Mouse (Mus musculus) adipocyte (in vitro differentiated cells): ENCODE results near the gene Ccnk.

Experiments used
- DNase-seq: peaks from one replicate; pipeline ENCODE4 v3.0.0-alpha.2; 2016; ENCODE audit warnings: low spot score

The Ccnk gene

GRCm38 (mm10) chr12:108187541-108188091, 8.2 kb downstream of the Ccnk start:
- peak; percentile 42 for DNase-seq

GRCm38 (mm10) chr12:108193878-108194277, 14.5 kb downstream of the Ccnk start:
- no peak for DNase-seq

DNA sequence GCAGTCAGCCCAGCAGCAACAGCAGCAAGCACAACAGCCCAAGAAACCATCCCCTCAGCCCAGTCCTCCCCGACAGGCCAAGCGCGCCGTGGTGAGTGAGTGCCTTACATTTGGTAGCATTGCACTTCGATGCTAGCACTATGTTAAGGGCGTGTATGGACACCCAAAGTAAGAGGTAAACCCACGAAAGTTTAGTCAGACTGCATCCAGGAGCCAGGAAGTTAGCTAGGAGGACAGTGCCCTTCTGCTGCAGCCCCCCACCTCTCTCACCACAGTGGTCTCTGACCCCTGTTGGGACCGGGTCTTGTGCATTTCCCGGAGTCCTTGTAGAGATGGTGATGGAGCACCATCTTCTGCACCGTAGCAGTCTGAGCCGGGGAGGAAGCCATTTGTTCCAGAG, 16.4 kb downstream of the Ccnk start:
- DNase-seq, result no peak

- no peak for DNase-seq
These were observed 19.1 kb downstream of the Ccnk start for GRCm38 (mm10) chr12:108198447-108198846.

GRCm38 (mm10) chr12:108200094-108200493, 20.7 kb downstream of the Ccnk start:
- DNase-seq, result no peak

DNA sequence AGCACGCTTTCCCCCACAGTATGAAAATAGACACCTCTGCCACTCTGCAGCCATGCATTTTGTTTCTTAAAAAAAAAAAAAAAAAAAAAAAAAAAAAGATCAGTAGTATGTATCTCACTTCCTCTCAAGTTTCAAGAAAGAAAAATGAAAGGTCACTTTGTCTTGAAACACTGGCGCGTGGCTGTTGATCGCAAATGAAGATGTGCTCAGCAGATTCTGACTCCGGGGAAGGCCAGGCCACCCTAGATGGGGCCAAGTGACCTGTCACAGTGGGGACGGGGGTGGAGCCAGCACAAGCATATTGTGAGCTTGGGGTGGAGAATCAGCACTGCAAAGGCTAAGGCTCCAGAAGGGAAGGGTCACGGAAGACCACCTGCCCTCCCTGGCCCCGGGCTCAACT, 24.5 kb downstream of the Ccnk start:
- no peak for DNase-seq

- DNase-seq, result no peak
These were observed 25.6 kb downstream of the Ccnk start for GRCm38 (mm10) chr12:108204978-108205377.

DNA sequence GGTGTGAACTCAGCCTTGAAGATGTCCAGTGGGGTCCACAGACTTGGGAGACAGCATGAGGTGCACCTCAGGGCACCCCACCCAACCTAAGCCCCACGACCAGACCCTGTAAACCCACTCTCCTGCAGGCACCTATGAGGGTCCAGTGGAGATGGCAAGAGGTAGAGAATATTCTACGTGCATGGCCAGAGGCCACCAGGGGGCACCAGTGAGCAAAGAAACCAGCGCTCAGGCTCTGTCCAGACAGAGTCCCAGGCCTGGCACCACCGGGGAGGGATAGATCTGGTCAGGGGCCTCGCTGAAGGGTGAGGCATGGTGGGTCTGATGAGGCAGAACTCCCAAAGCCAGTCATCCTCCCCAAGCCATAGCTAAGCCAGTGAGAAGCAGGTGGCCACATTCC, 27.3 kb downstream of the Ccnk start:
- peak; percentile 77 for DNase-seq

GRCm38 (mm10) chr12:108208216-108208615, 28.8 kb downstream of the Ccnk start:
- no peak for DNase-seq

GRCm38 (mm10) chr12:108208726-108209438, 29.5 kb downstream of the Ccnk start:
- DNase-seq, result peak; percentile 77

GRCm38 (mm10) chr12:108210623-108211022, 31.2 kb downstream of the Ccnk start:
- no peak for DNase-seq

- DNase-seq, result no peak
These were observed 32.7 kb downstream of the Ccnk start for GRCm38 (mm10) chr12:108212071-108212470.

DNA sequence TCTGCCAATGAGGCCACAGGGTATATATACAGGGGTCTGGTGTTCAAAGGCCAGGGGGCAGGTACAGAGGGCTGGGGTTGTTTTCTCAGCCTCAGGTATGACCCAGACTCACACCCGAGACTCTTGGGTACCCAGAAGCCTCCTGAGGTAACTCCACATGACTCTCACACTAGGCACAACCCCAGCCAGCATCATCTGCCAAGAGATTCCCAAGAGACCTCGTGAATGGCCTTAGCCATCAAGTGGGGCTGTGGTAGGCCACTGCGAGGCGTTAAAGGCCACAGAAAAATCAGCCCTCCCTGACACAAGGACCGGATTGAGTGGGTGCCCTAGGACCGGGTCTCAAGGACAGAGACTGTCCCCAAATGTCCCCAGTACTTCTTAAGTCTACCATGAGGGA, 33.1 kb downstream of the Ccnk start:
- DNase-seq, result peak; percentile 40

DNA sequence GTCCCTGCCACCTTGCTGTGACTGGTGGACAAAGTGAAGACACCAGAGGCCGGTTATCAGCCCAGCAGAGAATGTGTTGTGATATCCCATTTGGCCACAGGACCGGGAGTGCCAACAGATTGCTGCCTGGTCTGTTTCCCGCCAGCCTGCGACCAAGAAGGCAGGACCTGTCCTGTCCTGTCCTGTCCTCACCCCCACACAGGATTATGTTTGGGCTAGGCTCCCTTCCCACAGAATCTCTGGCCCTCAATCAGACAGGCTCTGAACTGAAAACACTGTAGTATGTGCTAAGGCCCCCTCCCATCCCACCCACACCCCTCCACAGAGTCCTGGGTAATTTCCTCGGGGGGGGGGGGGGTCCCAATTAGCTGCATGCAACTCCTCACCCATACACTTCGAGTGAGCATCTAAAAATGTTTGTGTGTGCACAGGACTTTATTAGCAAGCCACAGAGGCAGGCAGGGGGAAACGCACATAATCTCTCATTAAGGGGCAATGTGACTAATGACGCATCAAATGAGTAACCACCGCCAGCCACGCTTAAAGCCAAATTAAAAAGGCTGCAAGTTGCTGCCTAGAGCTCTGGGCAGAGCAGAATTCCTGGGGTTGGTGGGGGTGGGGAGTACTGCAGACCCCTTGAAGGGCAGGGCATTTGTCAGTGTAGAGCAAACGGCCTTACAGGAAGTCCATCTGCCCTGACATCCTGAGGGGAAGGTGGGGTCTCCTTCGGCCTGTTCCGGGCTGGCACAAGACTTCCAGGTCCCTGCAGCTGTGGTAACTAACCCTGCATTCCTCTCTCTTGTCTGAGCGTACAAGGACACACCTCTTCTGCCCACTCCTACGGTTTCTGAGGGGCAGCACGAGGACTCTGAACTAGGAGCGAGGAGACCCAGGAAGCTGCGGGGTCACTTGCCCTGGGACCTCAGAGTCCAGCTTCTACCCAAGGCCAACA, 34.0 kb downstream of the Ccnk start:
- no peak for DNase-seq

- no peak for DNase-seq
These were observed 35.7 kb downstream of the Ccnk start for GRCm38 (mm10) chr12:108215090-108215489.

DNA sequence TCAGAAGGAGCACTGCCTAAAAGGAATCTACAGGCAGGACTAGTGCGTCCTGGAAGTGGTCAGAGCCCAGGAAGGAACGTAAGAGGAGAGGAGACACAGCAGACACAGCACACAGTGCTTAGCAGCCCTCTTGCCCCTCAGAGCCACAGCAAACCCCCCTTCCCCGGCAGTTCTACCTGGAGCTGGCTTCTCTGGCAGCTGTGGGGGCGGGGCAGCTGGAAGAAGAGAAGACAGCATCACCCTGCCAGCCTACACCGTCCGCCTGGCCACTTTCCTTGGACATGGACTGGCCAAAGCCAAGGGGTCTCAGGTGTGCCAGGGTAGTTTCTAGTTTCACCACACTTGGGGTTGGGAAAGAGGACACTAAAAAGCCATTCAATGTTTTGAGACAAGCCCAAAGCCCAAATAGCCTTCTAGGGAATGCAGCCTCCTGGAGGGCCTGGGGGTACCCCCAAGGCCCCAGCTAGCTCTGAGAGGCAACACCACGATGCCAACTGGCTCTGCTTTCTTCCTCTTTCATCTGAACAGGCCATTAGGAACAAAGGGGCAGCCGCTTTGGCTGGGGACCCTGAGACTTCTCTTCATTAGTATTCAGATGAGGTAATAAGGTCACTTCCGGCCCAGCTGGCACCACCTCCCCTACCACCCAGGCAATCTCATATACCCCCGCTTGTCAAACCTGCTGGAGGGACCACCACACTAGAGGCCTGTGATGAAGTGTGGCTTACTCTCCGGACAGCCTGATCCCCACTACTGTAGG, 37.4 kb downstream of the Ccnk start:
- no peak for DNase-seq

DNA sequence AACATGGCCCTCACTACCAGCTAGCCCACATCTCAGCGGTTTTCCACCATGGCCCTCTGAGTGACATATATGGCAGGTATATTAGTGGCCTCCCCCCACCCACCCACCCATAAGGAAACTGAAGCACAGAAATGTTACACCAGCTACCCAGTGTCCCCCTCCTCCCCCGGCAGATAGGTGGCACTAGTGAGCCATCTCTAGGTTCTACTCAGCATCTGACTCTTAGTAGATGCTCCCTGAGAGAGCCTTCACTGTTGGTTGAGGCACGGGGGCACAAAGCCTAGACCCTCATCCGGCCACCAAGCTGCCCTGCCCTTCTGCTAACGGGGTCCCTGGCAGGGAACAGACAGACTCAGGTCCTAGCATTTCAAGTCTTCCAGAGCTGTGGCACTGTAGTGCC, 38.2 kb downstream of the Ccnk start:
- DNase-seq, result peak; percentile 58

- no peak for DNase-seq
These were observed 39.8 kb downstream of the Ccnk start for GRCm38 (mm10) chr12:108219163-108219562.

DNA sequence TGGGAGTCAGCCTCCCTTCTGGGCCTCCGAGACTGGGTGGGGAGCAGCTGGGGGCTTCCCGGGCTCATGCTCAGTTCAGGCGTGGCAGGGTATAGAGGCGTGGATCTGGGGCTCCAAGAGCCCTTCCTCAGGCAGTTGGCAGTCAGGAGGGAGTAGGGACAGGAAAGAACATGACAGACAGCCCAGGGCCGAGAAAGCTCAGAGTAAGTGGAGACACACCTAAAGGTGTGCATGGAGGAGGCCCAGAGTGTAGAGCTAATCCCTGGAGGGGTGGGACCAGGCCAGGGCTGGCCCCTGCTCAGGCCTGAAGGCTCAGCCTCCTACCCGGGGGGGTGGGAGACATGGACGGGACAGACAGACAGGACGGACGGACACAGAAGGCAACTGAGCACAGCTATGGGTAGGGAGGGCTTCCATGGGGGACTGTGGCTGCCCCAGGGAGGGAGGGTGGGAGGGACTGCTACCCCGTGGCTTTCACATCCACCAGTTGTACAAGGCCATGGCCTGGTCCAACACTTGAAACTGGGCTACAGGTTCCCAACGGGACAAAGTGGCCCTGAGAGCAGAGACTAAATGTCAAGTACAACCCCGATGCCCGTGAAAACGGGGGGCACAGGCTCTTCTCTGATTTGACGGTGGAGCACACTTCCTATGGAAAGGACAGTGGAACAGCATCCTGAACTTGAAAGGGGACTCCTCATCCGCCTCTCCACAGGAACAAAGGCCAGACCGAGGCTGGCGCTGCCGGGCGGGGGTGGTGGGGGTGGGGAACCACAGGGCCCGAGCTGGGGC, 40.6 kb downstream of the Ccnk start:
- no peak for DNase-seq

GRCm38 (mm10) chr12:108220621-108221020, 41.2 kb downstream of the Ccnk start:
- no peak for DNase-seq

- DNase-seq, result no peak
These were observed 41.8 kb downstream of the Ccnk start for GRCm38 (mm10) chr12:108221206-108221605.
